Mouse (Mus musculus): ENCODE measurements around the gene Fam129b.

Gene Fam129b

GRCm38 (mm10) chr2:32923551-32924250, 47.8 kb downstream of the Fam129b start:
- no peak for DNase-seq (ENCODE audit: low spot score in 2 of 2)

- no peak for DNase-seq (ENCODE audit: low spot score in 2 of 2)
Observed at GRCm38 (mm10) chr2:32924306-32924844, 48.5 kb downstream of the Fam129b start.

GRCm38 (mm10) chr2:32926330-32927075, 50.6 kb downstream of the Fam129b start:
- DNase-seq (ENCODE audit: low spot score in 2 of 2), result no peak

GRCm38 (mm10) chr2:32927624-32928234, 51.8 kb downstream of the Fam129b start:
- no peak for DNase-seq (ENCODE audit: low spot score in 2 of 2)

- peak; percentile 62 to 80 for DNase-seq (ENCODE audit: low spot score in 2 of 2)
Observed at GRCm38 (mm10) chr2:32928235-32928946, 52.5 kb downstream of the Fam129b start.

GRCm38 (mm10) chr2:32928947-32929829, 53.3 kb downstream of the Fam129b start:
- no peak for DNase-seq (ENCODE audit: low spot score in 2 of 2)

- DNase-seq (ENCODE audit: low spot score in 2 of 2), result no peak
Observed at GRCm38 (mm10) chr2:32931730-32932129, 55.8 kb downstream of the Fam129b start.

GRCm38 (mm10) chr2:32938741-32939140, 62.8 kb downstream of the Fam129b start:
- no peak for DNase-seq (ENCODE audit: low spot score in 2 of 2)

GRCm38 (mm10) chr2:32939418-32939817, 63.5 kb downstream of the Fam129b start:
- peak; percentile 68 to 78 for DNase-seq (ENCODE audit: low spot score in 2 of 2)

GRCm38 (mm10) chr2:32940483-32940882, 64.6 kb downstream of the Fam129b start:
- DNase-seq (ENCODE audit: low spot score in 2 of 2), result no peak

GRCm38 (mm10) chr2:32947454-32947853, 71.5 kb downstream of the Fam129b start:
- no peak for DNase-seq (ENCODE audit: low spot score in 2 of 2)

- no peak for DNase-seq (ENCODE audit: low spot score in 2 of 2)
Observed at GRCm38 (mm10) chr2:32954581-32954980, 78.7 kb downstream of the Fam129b start.

GRCm38 (mm10) chr2:32957344-32957743, 81.4 kb downstream of the Fam129b start:
- DNase-seq (ENCODE audit: low spot score in 2 of 2), result no peak

- no peak for DNase-seq (ENCODE audit: low spot score in 2 of 2)
Observed at GRCm38 (mm10) chr2:32960273-32960672, 84.4 kb downstream of the Fam129b start.

GRCm38 (mm10) chr2:32961192-32961995, 85.5 kb downstream of the Fam129b start, which contains the start of the genes Rpl12 and Lrsam1:
TSS of gene Rpl12 (plus strand) at chr2:32961559.
TSS of gene Lrsam1 (minus strand) at chr2:32961614.
- DNase-seq (ENCODE audit: low spot score in 2 of 2), result peak; percentile 94 to 98

- peak in 1 of 2 experiments; percentile 72 for DNase-seq (ENCODE audit: low spot score in 2 of 2)
Observed at GRCm38 (mm10) chr2:32962062-32962874, 86.4 kb downstream of the Fam129b start.

- no peak for DNase-seq (ENCODE audit: low spot score in 2 of 2)
Observed at GRCm38 (mm10) chr2:32962875-32963220, 86.9 kb downstream of the Fam129b start.

- DNase-seq (ENCODE audit: low spot score in 2 of 2), result no peak
Observed at GRCm38 (mm10) chr2:32963544-32963943, 87.6 kb downstream of the Fam129b start.

GRCm38 (mm10) chr2:32963981-32964380, 88.1 kb downstream of the Fam129b start:
- DNase-seq (ENCODE audit: low spot score in 2 of 2), result no peak

Data from spleen, postnatal 4 days (tissue).